Mouse (Mus musculus) heart, adult 2 months (tissue): ENCODE results near the gene Irx2. TPM values are rescaled to one million over a fixed set of nuclear protein-coding genes. Genes with fewer than 3 reads are reported as not detected.

Experiments used
- DNase-seq, 2 experiments: peaks; one replicate each; pipeline ENCODE4 v3.0.0; 2021
- H3K27ac ChIP-seq: fragments of 200-600 bp; 2 replicates; pipeline ENCODE4 v1.8.1; 2022
- H3K27me3 ChIP-seq: fragments of 200-500 bp; 2 replicates; pipeline ENCODE4 v1.6.1; 2012; ENCODE audit warnings: mild to moderate bottlenecking, low read length, inconsistent platforms, mixed read lengths; ENCODE audit not compliant: control insufficient read depth, insufficient read depth
- H3K36me3 ChIP-seq: fragments of 200-500 bp; 2 replicates; pipeline ENCODE4 v1.6.1; 2012; ENCODE audit warnings: low read length, inconsistent platforms; ENCODE audit not compliant: control insufficient read depth, insufficient read depth
- H3K4me1 ChIP-seq: fragments of 200-500 bp; 2 replicates; pipeline ENCODE4 v1.6.1; 2011; ENCODE audit warnings: low read length; ENCODE audit not compliant: control insufficient read depth, insufficient read depth
- H3K4me3 ChIP-seq: fragments of 200-600 bp; 2 replicates; pipeline ENCODE4 v1.8.1; 2022
- H3K79me2 ChIP-seq: fragments of 200-500 bp; replicated peaks from 2 replicates; pipeline ENCODE4 v1.6.1; 2012; ENCODE audit warnings: mild to moderate bottlenecking, inconsistent platforms, low read length, moderate library complexity, mixed read lengths; ENCODE audit not compliant: control insufficient read depth, insufficient read depth
- H3K9ac ChIP-seq: fragments of 200-500 bp; 2 replicates; pipeline ENCODE4 v1.6.1; 2012; ENCODE audit warnings: low read depth, mild to moderate bottlenecking, control low read depth, inconsistent platforms, low read length, mixed read lengths
- CTCF ChIP-seq: fragments of 200-600 bp; IDR thresholded peaks from 2 replicates; pipeline ENCODE4 v1.8.1; 2022; ENCODE audit warnings: antibody characterized with exemption, mild to moderate bottlenecking, moderate library complexity
- EP300 ChIP-seq: fragments of 200-500 bp; IDR thresholded peaks from 2 replicates; pipeline ENCODE4 v1.6.1; 2011; ENCODE audit warnings: low read depth, low read length, control low read depth; ENCODE audit not compliant: insufficient read depth
- POLR2A ChIP-seq: fragments of 200-500 bp; IDR thresholded peaks from 2 replicates; pipeline ENCODE4 v1.6.1; 2011; ENCODE audit warnings: mild to moderate bottlenecking, low read depth, low read length, control low read depth; ENCODE audit not compliant: insufficient read depth
- WGBS: fragments of 180-500 bp; shearing (Covaris S2); methylation state at CpG from one replicate; pipeline ENCODE4 v1.1.7; 2018; 5-methylcytosine and 5-hydroxymethylcytosine counted together
- intact Hi-C: fragments of 180-260 bp; cut with DNase I; formaldehyde crosslinking; loops from one replicate; pipeline ENCODE4 v1.15.1; 2025
- long read RNA-seq: library from polyadenylated mRNA; stranded (forward); transcript quantifications from one replicate; pipeline ENCODE4 v2.0.0, GENCODE M21; 2021
- polyA plus RNA-seq: library from polyadenylated mRNA; depleted of rRNA; stranded (reverse); fragments of >200 nt; gene quantifications from 2 replicates; pipeline ENCODE4 v1.2.3, GENCODE M21; 2012; rRNA removed
- total RNA-seq, 2 experiments: library from RNA; stranded (reverse); gene quantifications; 2 replicates each; pipeline ENCODE4 v1.2.3; 2021

Gene Irx2
- total RNA-seq (1 to 10 TPM; 4.5 to 4.8 TPM), polyA plus RNA-seq (3.8 and 4.5 TPM in 2 replicates)
- long read RNA-seq, result 0 reads

GRCm38 (mm10) chr13:72628462-72628916 is at the start of gene Irx2:
Gene Irx2, plus strand, starts transcription at chr13:72628820.
- Histone ChIP-seq H3K79me2 (no peaks in the 10 kb centered on the region), H3K27me3 (peaks cover 29% of the 10 kb centered on the region), H3K4me3 (peak within 1 kb of the TSS; percentile 40), H3K27ac (no peak within 1 kb of the TSS), H3K9ac (peak within 1 kb of the TSS; percentile 49), H3K36me3 (no peaks in the 10 kb centered on the region), H3K4me1 (no peaks in the 10 kb centered on the region)
- DNase-seq, result peak; percentile 74 to 84
- TF ChIP-seq CTCF, result no peak
- no peak for TF ChIP-seq EP300
- TF ChIP-seq POLR2A, result no peak
- WGBS, result 1% methylated on average over 41 of the region's 45 CpGs
- intact Hi-C loops, result no loop called here

GRCm38 (mm10) chr13:72581276-72581675 is 47.3 kb upstream of the Irx2 start:
- H3K36me3 ChIP-seq, result no peaks in the 10 kb centered on the region
- 83% methylated on average over 2 of the region's 2 CpGs for WGBS
- no peaks in the 10 kb centered on the region for H3K27me3 ChIP-seq
- no peaks in the 10 kb centered on the region for H3K4me1 ChIP-seq
- DNase-seq, result no peak
- no peak overlapping the region for H3K9ac ChIP-seq
- TF ChIP-seq POLR2A (no peak), CTCF (no peak), EP300 (no peak)
- intact Hi-C loops, result no loop called here
- no peak overlapping the region for H3K4me3 ChIP-seq
- H3K79me2 ChIP-seq, result no peaks in the 10 kb centered on the region
- no peak overlapping the region for H3K27ac ChIP-seq

- H3K4me3 ChIP-seq, result no peak overlapping the region
- peaks cover 2% of the 10 kb centered on the region for H3K27me3 ChIP-seq
- no peaks in the 10 kb centered on the region for H3K36me3 ChIP-seq
- no peaks in the 10 kb centered on the region for H3K79me2 ChIP-seq
- no peak for TF ChIP-seq CTCF
- TF ChIP-seq EP300, result no peak
- TF ChIP-seq POLR2A, result no peak
- H3K27ac ChIP-seq, result no peak overlapping the region
- 63% methylated on average over 4 of the region's 4 CpGs for WGBS
- no peaks in the 10 kb centered on the region for H3K4me1 ChIP-seq
- H3K9ac ChIP-seq, result no peak overlapping the region
- intact Hi-C loops, result no loop called here
- DNase-seq, result no peak
Observed at GRCm38 (mm10) chr13:72592526-72592925, 36.1 kb upstream of the Irx2 start.

GRCm38 (mm10) chr13:72593310-72593709 is 35.3 kb upstream of the Irx2 start:
- Histone ChIP-seq H3K4me1 (no peaks in the 10 kb centered on the region), H3K79me2 (no peaks in the 10 kb centered on the region), H3K27ac (no peak overlapping the region), H3K36me3 (no peaks in the 10 kb centered on the region), H3K27me3 (peaks cover 2% of the 10 kb centered on the region), H3K4me3 (no peak overlapping the region), H3K9ac (no peak overlapping the region)
- intact Hi-C loops, result no loop called here
- TF ChIP-seq EP300 (no peak), CTCF (no peak), POLR2A (no peak)
- no peak for DNase-seq
- 76% methylated on average over 6 of the region's 6 CpGs for WGBS

- 65% methylated on average over 4 of the region's 4 CpGs for WGBS
- Histone ChIP-seq H3K4me1 (no peaks in the 10 kb centered on the region), H3K36me3 (no peaks in the 10 kb centered on the region), H3K9ac (no peak overlapping the region), H3K27ac (no peak overlapping the region), H3K27me3 (peaks cover 2% of the 10 kb centered on the region), H3K79me2 (no peaks in the 10 kb centered on the region), H3K4me3 (no peak overlapping the region)
- DNase-seq, result no peak
- TF ChIP-seq EP300 (no peak), POLR2A (no peak), CTCF (no peak)
- intact Hi-C loops, result no loop called here
Observed at GRCm38 (mm10) chr13:72593710-72594111, 34.9 kb upstream of the Irx2 start.

- no peak overlapping the region for H3K9ac ChIP-seq
- H3K4me1 ChIP-seq, result no peaks in the 10 kb centered on the region
- H3K27ac ChIP-seq, result no peak overlapping the region
- H3K4me3 ChIP-seq, result no peak overlapping the region
- H3K27me3 ChIP-seq, result no peaks in the 10 kb centered on the region
- 82% methylated on average over 3 of the region's 3 CpGs for WGBS
- TF ChIP-seq EP300 (no peak), CTCF (no peak), POLR2A (no peak)
- H3K36me3 ChIP-seq, result no peaks in the 10 kb centered on the region
- intact Hi-C loops, result no loop called here
- DNase-seq, result no peak
- H3K79me2 ChIP-seq, result no peaks in the 10 kb centered on the region
Observed at GRCm38 (mm10) chr13:72599254-72599653, 29.4 kb upstream of the Irx2 start.
